Mouse (Mus musculus) ES-Bruce4 (cell line): ENCODE data around the gene Phf2. TPM values are rescaled to one million over a fixed set of nuclear protein-coding genes. Genes with fewer than 3 reads are reported as not detected.
"Not testable (repeated sequence)": the region's sequence is repeated elsewhere in the genome, so short reads cannot be mapped to it uniquely, and the experiment has no call there.

ENCODE experiments used
- H3K27ac ChIP-seq: 2 replicates; pipeline ENCODE4 v1.5.1; 2012; ENCODE audit warnings: low read length, inconsistent platforms; ENCODE audit not compliant: insufficient read depth
- H3K27me3 ChIP-seq: 2 replicates; pipeline ENCODE4 v1.6.1; 2012; ENCODE audit warnings: mild to moderate bottlenecking, low read length, inconsistent platforms; ENCODE audit not compliant: control insufficient read depth, poor library complexity, insufficient read depth, severe bottlenecking
- H3K36me3 ChIP-seq: 2 replicates; pipeline ENCODE4 v1.6.1; 2012; ENCODE audit warnings: inconsistent platforms, mild to moderate bottlenecking, low read length, moderate library complexity; ENCODE audit not compliant: control insufficient read depth, poor library complexity, insufficient read depth, severe bottlenecking
- H3K4me1 ChIP-seq: one replicate; pipeline ENCODE4 v1.8.1; 2011; ENCODE audit warnings: low read length; ENCODE audit not compliant: control insufficient read depth, insufficient read depth
- H3K4me3 ChIP-seq: 2 replicates; pipeline ENCODE4 v1.5.1; 2011; ENCODE audit warnings: low read depth, mild to moderate bottlenecking, low read length
- H3K9ac ChIP-seq: 2 replicates; pipeline ENCODE4 v1.6.1; 2012; ENCODE audit warnings: low read depth, mild to moderate bottlenecking, inconsistent platforms; ENCODE audit not compliant: poor library complexity, severe bottlenecking
- H3K9me3 ChIP-seq: replicated peaks from 2 replicates; pipeline ENCODE4 v1.6.1; 2012; ENCODE audit warnings: mild to moderate bottlenecking, low read length, inconsistent platforms; ENCODE audit not compliant: control insufficient read depth, poor library complexity, insufficient read depth, severe bottlenecking
- CTCF ChIP-seq: IDR thresholded peaks from one replicate; pipeline ENCODE4 v1.8.1; 2011; ENCODE audit warnings: low read depth, low read length
- EP300 ChIP-seq: IDR thresholded peaks from 2 replicates; pipeline ENCODE4 v1.6.1; 2011; ENCODE audit warnings: low read depth, low read length; ENCODE audit not compliant: insufficient read depth
- POLR2A ChIP-seq: IDR thresholded peaks from one replicate; pipeline ENCODE4 v1.8.1; 2011; ENCODE audit warnings: low read length; ENCODE audit not compliant: insufficient read depth
- polyA plus RNA-seq: library from polyadenylated mRNA; stranded (reverse); fragments of >200 nt; gene quantifications from 2 replicates; pipeline ENCODE4 v1.2.4, GENCODE M21; 2011; ENCODE audit warnings: low read depth; ENCODE audit not compliant: missing spikeins, insufficient read depth, insufficient read length

The Phf2 gene
- polyA plus RNA-seq, 1 experiment = 8.7 TPM

GRCm38 (mm10) chr13:48822288-48822687, 48.6 kb downstream of the Phf2 start:
- no peaks in the 10 kb centered on the region for H3K36me3 ChIP-seq
- H3K27me3 ChIP-seq = no peaks in the 10 kb centered on the region
- no peak overlapping the region for H3K27ac ChIP-seq
- no peak for TF ChIP-seq CTCF
- no peak for TF ChIP-seq POLR2A
- TF ChIP-seq EP300 = no peak
- no peak overlapping the region for H3K4me3 ChIP-seq
- H3K4me1 ChIP-seq = no peaks in the 10 kb centered on the region
- no peak overlapping the region for H3K9ac ChIP-seq
- H3K9me3 ChIP-seq = no peaks in the 10 kb centered on the region

GRCm38 (mm10) chr13:48819131-48819530, 51.8 kb downstream of the Phf2 start:
- Histone ChIP-seq H3K9ac (no peak overlapping the region), H3K36me3 (no peaks in the 10 kb centered on the region), H3K4me1 (no peaks in the 10 kb centered on the region), H3K27ac (no peak overlapping the region), H3K9me3 (no peaks in the 10 kb centered on the region), H3K4me3 (no peak overlapping the region), H3K27me3 (no peaks in the 10 kb centered on the region)
- TF ChIP-seq EP300 (no peak), CTCF (no peak), POLR2A (no peak)

GRCm38 (mm10) chr13:48814406-48814805, 56.5 kb downstream of the Phf2 start:
- H3K36me3 ChIP-seq = no peaks in the 10 kb centered on the region

GRCm38 (mm10) chr13:48810991-48811390, 59.9 kb downstream of the Phf2 start:
- no peak overlapping the region for H3K4me3 ChIP-seq
- TF ChIP-seq EP300 = no peak
- no peak for TF ChIP-seq CTCF
- TF ChIP-seq POLR2A = no peak
- no peaks in the 10 kb centered on the region for H3K36me3 ChIP-seq

More at GRCm38 (mm10) chr13:48814406-48814805, 56.5 kb downstream of the Phf2 start:
- Histone ChIP-seq H3K4me3 (no peak overlapping the region), H3K4me1 (no peaks in the 10 kb centered on the region), H3K9me3 (no peaks in the 10 kb centered on the region), H3K27me3 (no peaks in the 10 kb centered on the region), H3K27ac (no peak overlapping the region), H3K9ac (no peak overlapping the region)
- TF ChIP-seq EP300 (no peak), CTCF (no peak), POLR2A (no peak)

GRCm38 (mm10) chr13:48810274-48810823, 60.6 kb downstream of the Phf2 start:
- no peaks in the 10 kb centered on the region for H3K9me3 ChIP-seq
- no peaks in the 10 kb centered on the region for H3K4me1 ChIP-seq
- TF ChIP-seq POLR2A (no peak), CTCF (no peak), EP300 (no peak)
- H3K4me3 ChIP-seq = no peak overlapping the region
- H3K9ac ChIP-seq = no peak overlapping the region
- no peaks in the 10 kb centered on the region for H3K36me3 ChIP-seq
- no peak overlapping the region for H3K27ac ChIP-seq
- H3K27me3 ChIP-seq = no peaks in the 10 kb centered on the region

More at GRCm38 (mm10) chr13:48810991-48811390, 59.9 kb downstream of the Phf2 start:
- Histone ChIP-seq H3K4me1 (no peaks in the 10 kb centered on the region), H3K9me3 (no peaks in the 10 kb centered on the region), H3K27me3 (no peaks in the 10 kb centered on the region), H3K27ac (no peak overlapping the region), H3K9ac (no peak overlapping the region)

GRCm38 (mm10) chr13:48809668-48810067, 61.3 kb downstream of the Phf2 start:
- not testable (repeated sequence) for H3K9me3 ChIP-seq, H3K36me3 ChIP-seq, H3K27ac ChIP-seq, H3K4me3 ChIP-seq, H3K9ac ChIP-seq, H3K4me1 ChIP-seq, H3K27me3 ChIP-seq
